Mouse (Mus musculus) hematopoietic stem cell, adult 5-6 weeks (primary cell): ENCODE data around the gene Plxna2. TPM values are rescaled to one million over a fixed set of nuclear protein-coding genes. Genes with fewer than 3 reads are reported as not detected.

Source experiments
- ATAC-seq, 2 experiments: fragments of 125-278 bp in 1 of 2; replicated peaks in 1 of 2; 2 replicates each; pipeline ENCODE4 v1.8.0; 2016 to 2017; ENCODE audit warnings: inconsistent platforms in 2 of 2, mild to moderate bottlenecking in 2 of 2, moderate number of reproducible peaks in 2 of 2, low read depth in 1 of 2, moderate TSS enrichment in 1 of 2; ENCODE audit not compliant: low FRiP score in 2 of 2, poor library complexity in 2 of 2, severe bottlenecking in 2 of 2, insufficient read depth in 1 of 2, low TSS enrichment in 1 of 2
- total RNA-seq: library from RNA; stranded (forward); fragments of 172-1452, 232-1000 nt; gene quantifications from 2 replicates; pipeline ENCODE4 v1.2.3, GENCODE M21; 2017

Plxna2 gene
- 0.30 and 0.88 TPM in 2 replicates for total RNA-seq

GRCm38 (mm10) chr1:194617918-194618317 lies at the start of gene Plxna2:
Gene Plxna2, plus strand, starts transcription at chr1:194618218.
- no peak for ATAC-seq

DNA sequence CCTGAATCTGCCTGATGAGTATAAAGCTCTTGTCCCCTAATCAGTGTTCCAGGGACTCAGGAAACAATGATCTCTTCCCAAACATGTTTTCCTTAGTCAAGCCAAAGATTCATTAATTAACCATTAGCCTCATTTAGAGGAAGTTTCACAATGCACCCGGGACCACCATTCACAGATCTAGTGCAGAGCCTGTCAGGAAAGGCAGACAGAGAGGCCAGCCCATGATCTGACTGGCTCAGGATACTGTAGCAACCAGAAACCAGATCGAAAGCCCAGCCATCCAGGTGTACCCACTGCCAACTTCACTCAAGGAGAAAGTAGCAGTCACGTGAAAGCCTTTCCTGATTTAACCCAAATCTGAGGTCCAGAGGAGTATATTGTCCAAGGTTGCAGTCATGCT lies 44.1 kb upstream of the Plxna2 start:
- no peak for ATAC-seq

DNA sequence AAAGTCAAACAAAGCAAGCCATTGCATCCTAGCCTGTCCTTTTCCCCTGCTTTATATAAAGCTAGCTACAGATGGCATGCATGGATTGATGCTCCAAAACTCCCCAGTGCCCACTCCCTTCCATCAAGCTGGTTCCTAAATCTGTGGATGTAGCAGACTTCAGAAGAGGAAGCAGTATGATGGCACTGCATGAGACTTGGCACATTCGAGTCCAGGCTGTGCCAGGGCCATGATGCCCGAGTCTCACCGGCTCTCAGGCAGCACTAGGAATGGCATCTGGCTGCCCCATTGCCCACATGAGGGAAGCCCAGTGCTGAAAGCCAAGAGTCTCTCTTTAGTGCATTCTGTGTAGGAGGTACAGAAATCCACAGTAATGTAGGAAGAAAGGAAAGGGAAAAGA lies 39.7 kb upstream of the Plxna2 start:
- no peak for ATAC-seq

DNA sequence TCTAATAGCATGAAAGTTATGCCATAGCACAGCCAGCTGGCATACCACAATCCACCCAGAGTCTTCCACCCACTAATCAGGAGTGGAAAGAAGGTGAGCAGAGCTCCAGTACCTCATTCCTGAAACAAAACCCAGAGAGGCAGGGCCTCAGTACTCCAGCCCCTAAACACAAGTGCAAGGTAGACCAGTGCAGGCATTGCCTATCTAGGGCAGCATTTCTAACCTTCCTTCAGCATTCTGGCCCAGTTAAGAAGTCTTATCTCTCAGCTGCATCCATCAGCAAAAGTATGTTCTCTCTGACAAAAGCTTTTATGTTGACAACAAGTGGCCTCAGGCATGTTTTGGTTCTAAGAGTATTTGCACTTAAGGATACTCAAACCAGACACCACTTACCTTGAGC lies 37.5 kb upstream of the Plxna2 start:
- ATAC-seq = no peak

DNA sequence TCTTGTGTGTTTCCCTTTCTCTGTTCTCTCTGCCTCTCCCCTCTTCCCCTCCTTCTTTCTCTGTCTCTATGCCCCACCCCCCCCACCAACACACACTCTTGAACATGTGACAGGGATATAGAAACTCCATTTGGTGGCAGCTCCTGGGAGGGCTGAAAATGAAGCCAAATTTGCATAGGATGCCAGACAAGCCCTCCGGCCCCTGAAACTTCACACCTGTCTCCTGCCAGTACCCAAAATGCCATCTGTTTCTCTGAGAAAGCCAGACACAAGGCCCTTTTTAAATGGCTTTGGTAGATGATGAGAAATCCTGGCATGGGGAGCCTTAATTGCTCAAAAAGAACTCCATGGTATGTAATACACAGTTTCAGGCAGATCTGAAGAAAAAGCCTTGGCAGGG lies 31.3 kb upstream of the Plxna2 start:
- no peak for ATAC-seq

DNA sequence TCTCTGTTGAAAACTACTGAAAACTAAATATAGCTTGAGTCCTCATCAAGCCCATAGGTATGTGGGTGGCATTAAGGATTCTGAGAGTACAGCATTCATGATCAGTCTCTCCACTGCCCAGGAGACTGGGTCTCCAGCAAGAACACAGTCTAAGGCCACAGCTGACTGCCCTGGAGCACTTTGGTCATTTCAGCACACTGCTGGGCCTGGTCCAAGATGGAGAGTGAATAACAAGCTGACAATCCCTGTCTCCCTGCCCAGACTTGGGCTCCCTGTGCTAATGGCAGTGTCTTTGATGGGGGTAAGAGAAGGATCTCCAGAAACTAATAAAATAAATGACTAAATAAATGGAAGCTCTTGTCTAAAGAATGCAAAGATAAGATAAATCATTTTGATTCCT lies 30.5 kb upstream of the Plxna2 start:
- ATAC-seq = no peak

- no peak for ATAC-seq
These were observed 29.9 kb upstream of the Plxna2 start for GRCm38 (mm10) chr1:194587956-194588668.

GRCm38 (mm10) chr1:194588711-194589451 lies 29.1 kb upstream of the Plxna2 start:
- ATAC-seq = no peak

- ATAC-seq = no peak
These were observed 24.9 kb upstream of the Plxna2 start for GRCm38 (mm10) chr1:194593155-194593554.

DNA sequence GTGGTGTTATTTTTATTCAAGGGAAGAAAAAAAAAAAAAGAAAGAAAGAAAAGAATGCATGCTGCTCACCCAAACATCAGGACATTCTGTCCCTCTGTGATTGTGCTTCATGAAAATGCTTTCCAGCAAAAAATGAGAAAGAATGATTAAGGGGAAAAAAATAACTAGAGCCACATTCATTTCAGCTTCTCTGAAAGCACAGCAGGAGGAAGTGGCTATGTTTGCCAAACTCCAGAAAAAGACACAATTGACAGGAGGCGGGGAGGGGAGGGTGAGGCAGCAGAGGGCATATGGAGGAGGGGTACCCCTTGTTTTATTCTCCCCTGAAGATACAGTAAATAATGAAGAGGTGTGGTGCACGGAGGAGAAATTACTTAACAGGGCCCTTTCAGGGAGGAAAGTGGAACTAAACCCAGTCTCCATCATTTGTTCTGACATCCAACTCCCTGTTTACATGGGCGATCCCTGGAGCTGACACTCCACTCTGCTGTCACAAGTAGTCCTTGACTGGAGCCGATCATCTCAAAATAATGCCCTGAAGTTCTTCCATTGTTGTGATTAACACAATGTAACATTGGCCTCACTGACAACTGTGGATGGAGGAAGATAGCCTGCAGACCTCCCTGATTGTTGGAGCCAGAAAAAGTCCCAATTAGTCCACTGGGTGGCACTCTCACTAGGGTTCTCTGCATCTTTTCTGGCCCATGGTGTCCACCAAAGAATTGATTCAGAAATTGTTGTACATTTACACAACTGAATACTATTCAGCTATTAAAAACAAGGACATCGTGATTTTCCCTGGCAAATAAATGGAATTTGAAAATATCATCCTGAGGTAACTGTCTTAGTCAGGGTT lies 10.4 kb upstream of the Plxna2 start:
- ATAC-seq = peak; percentile 29 to 32; a peak in 1 of 4 replicates

DNA sequence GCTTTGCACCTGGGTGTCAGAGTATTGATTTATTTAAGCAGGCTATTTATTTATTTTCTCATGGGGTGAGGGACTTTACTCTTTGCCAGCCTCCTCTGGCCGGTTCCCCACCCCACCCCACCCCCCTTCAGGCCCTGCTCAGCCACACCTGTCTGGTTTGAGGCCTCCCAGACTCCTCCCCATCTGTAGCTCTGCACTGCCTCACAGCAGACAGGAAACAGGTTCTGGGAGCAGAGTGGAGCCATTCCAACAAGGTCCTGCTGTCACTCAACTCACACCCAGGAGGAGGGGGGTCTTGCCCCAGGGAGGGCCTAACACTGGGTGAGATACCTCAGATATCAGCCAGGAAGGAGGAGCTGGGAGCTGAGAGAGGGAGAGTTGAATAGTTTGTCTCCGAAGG lies 7.5 kb upstream of the Plxna2 start:
- no peak for ATAC-seq

DNA sequence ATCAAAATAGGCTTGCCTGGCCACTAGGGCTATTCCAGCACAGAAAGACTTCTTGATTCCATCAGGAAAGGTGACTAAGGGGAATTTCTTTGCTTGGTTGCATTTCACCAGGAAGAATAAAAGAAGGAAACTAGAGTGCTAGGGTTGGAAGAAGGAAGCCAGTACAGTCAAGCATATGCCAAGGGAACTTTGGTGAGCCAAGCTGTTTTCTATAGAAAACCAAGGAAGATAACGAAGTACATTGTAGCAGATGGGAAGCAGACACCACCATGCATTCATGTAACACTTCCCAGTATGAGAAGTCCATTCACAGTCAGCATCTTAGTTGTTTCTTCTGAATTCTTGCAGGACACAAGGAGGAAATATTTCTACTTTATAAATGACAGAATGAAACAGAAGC lies 5.4 kb upstream of the Plxna2 start:
- ATAC-seq = no peak

GRCm38 (mm10) chr1:194613271-194613834 lies 4.7 kb upstream of the Plxna2 start:
- no peak for ATAC-seq

- ATAC-seq = no peak
These were observed 3.8 kb upstream of the Plxna2 start for GRCm38 (mm10) chr1:194613923-194614830.

DNA sequence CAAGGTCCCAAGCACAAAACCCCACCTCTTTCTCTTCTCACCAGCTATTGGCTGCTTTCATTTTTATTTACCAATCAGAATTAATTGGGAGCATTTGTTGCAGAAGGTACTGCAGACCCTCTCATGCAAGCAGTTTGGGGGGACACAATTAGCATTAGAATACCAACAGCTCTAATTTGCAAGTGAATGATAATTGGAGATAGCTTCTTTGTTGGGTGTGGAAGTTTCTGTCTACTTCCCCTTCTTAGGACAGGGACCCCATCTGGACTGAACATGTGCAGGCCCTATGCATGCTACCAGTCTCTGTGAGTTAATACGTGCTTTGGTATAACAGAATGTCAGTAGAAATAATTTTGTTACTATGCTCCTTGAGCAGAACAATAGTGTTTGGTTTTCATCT lies 1.9 kb upstream of the Plxna2 start:
- no peak for ATAC-seq

- 0 out of 4 replicates have a peak, but pooled peaks of 1 of the 2 experiments have one; percentile 35 for ATAC-seq
These were observed 858 bp downstream of the Plxna2 start for GRCm38 (mm10) chr1:194618841-194619311.
